Mouse (Mus musculus) gastrocnemius, adult 18-20 months (tissue): ENCODE data around the gene Cwf19l2. TPM values are rescaled to one million over a fixed set of nuclear protein-coding genes. Genes with fewer than 3 reads are reported as not detected.
"Not testable (repeated sequence)": the region's sequence is repeated elsewhere in the genome, so short reads cannot be mapped to it uniquely, and the experiment has no call there.

Experiments used
- DNase-seq: peaks from one replicate; pipeline ENCODE4 v3.0.0; 2021; ENCODE audit warnings: low spot score
- long read RNA-seq, 2 experiments: library from polyadenylated mRNA; stranded (forward); transcript quantifications; one replicate each; pipeline ENCODE4 v2.0.0; 2021
- total RNA-seq, 2 experiments: library from RNA; stranded (reverse); gene quantifications; 2 replicates each; pipeline ENCODE4 v1.2.3; 2021

Gene Cwf19l2
- 10 to 100 TPM; 18.0 to 18.2 TPM for total RNA-seq
- long read RNA-seq, experiment 1, full-length matches to known transcripts: 47 of 53 reads
- long read RNA-seq, experiment 1, partial matches to known transcripts: 0 of 53 reads
- long read RNA-seq, experiment 1, other reads (novel, unspliced or antisense): 6 of 53 reads
- long read RNA-seq, experiment 2, full-length matches to known transcripts: 31 of 40 reads
- long read RNA-seq, experiment 2, partial matches to known transcripts: 2 of 40 reads
- long read RNA-seq, experiment 2, other reads (novel, unspliced or antisense): 7 of 40 reads

GRCm38 (mm10) chr9:3403251-3404208 lies at the start of gene Cwf19l2:
TSS of gene Cwf19l2 (plus strand) at chr9:3403592.
- DNase-seq: peak; percentile 91

- DNase-seq: not testable (repeated sequence)
Measured at GRCm38 (mm10) chr9:3376323-3376722, 27.1 kb upstream of the Cwf19l2 start.

DNA sequence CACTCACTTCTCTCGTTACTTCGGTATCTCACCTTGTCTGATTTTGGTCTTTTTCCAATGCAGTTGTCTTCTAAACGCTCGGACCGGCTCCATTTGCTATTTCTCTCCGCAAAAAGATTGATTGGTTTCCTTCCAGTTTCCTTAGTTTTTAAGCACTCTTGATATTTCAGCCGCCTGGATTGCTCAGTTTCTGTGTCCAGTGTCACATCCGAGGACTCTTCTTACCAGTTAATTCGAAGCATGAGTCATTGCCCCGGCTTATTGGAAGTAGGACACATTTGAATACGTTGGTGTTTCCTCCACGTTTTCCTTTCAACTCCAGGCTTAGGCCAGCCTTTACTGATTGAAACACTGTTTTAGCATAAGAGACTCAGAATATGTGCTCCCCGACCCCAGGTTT lies 980 bp downstream of the Cwf19l2 start:
- DNase-seq: peak; percentile 3

DNA sequence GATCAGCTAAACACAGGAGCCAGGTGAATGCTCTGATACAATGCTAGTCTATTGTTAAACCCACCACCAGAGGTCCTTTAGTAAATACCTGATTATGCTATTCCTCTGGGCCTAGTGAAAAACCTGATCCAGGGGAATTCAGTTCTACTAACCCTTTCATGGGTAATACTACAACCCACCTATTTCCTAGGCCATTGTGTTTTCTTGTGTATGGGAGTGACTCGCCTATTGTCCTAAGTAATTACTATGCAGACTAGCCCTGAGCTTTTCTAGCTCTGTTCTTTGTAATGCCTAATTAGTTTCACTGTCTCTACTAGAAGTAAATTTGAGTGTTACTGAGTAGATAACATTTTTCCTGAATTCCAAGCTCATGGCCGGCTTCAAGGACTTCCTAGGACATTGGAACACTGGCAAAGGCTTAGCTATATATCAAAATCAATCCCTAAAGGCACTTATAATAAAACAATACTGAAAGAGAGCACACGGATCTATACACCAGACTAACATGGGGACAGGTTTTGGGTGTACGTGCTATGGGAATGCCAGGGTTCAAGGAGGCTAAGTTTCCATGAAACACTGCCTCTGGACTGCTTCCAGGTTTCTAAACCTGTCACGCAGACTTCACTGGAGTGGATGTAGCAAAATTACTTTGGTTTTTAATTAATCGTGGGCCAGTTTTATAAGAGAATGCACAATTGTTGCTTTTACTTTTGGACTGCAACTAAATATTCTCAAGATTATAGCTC lies 36.3 kb downstream of the Cwf19l2 start:
- DNase-seq: not testable (repeated sequence)

- no peak for DNase-seq
Measured at GRCm38 (mm10) chr9:3471897-3472296, 68.5 kb downstream of the Cwf19l2 start.

GRCm38 (mm10) chr9:3518645-3519044 lies 115.3 kb downstream of the Cwf19l2 start:
- no peak for DNase-seq

- no peak for DNase-seq
Measured at GRCm38 (mm10) chr9:3519178-3519577, 115.8 kb downstream of the Cwf19l2 start.

GRCm38 (mm10) chr9:3521031-3521430 lies 117.6 kb downstream of the Cwf19l2 start:
- no peak for DNase-seq

Other genes with a start within 250 kb of the Cwf19l2 start
- gene Alkbh8, start 68.5 kb upstream of the Cwf19l2 start, total RNA-seq: 10 to 100 TPM; 23.7 to 24.3 TPM
- gene Gucy1a2, start 129.2 kb downstream of the Cwf19l2 start, total RNA-seq: 1 to 10 TPM; 4.3 TPM